Mouse (Mus musculus) c-Kit-positive CD71-positive TER-119-positive erythroid progenitor cells, embryonic 14.5 days (primary cell): Measurements from ENCODE around the gene Ccdc188.

Experiments used
- DNase-seq: peaks from one replicate; pipeline ENCODE4 v3.0.0-alpha.2; 2013; ENCODE audit warnings: low spot score

Ccdc188 gene

DNA sequence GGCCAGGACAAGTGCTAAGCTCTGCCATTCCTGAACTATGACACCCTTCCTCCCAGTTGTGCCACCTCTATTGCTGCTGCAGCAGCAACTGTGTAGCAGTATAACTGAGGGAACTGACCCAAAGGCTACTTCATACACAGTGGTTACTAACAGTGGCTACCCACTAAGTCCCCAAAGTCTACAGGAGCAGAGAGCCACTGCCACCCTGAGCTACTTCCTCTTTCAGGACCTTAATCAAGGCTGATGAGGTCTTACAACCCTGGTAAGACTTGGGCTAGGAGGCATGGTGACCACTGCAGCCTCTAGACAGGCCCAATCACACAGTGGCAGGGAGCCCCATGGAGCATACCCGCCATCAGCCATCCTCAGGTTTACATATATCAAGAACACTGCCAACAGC, 15.6 kb upstream of the Ccdc188 start:
- DNase-seq, result no peak

DNA sequence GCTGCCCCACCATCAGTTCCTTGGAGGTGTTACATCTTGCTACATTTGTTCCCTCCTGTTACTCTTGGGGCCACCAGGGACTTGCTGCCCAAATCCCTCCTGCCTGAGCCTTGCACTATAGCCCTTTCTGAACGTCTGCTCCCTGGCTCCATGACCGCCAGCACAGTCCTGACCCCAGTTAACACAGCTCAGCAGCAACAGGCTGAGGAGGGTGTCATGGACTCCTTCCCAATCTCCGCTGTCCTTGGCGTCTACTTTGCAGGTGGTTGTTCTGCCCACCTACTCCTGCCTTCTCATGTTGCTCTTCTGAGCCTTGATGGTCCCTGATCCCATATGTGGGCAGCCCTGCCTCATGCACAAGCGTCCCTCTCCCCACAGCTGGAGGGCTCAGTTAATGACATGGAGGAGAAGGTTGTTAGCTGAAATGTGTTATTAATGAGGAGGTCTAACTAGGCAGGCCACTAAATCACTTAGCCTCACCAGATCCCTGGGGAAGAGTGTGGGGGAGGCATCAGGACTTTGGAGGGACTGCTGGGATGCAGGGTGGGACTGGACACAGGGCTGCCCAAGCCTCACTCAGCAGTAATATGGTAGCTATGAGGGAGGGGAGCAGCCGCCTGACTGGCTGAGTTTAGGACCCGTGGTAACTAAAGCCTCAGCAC, 14.1 kb upstream of the Ccdc188 start:
- DNase-seq, result no peak

DNA sequence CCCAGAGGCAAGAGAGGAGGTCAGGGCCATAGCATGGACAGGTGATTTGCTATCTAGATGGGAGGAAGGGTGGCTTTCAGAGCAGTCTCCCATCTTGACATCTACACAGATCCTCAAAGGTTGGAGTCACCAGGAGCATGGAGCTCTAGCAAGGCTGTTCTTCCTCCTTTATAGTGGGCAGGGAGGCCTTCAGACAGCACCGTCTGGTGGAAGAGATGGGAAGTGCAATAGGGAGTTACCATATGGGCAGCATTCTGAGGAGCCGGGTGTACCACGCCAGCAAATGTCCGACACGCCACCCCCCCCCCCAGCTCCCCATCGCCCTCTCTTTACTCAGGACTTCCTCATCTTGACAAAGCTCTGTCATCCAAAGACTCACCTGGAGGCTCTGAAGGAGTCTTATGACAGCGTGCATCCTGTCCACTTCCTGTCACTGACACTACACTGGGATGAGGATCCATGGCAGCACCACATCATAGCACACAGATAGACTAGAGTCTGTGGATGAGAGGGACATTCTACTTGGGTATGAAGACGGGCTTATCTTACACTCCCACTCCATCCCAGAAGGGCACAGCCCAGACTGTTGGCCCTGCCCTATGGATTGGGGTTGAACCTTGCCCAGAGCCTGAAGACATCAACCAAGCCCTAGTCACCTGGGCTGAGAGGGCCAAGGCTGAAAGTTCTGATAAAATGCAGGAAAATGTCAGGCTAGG, 6.8 kb upstream of the Ccdc188 start:
- DNase-seq, result peak; percentile 42

DNA sequence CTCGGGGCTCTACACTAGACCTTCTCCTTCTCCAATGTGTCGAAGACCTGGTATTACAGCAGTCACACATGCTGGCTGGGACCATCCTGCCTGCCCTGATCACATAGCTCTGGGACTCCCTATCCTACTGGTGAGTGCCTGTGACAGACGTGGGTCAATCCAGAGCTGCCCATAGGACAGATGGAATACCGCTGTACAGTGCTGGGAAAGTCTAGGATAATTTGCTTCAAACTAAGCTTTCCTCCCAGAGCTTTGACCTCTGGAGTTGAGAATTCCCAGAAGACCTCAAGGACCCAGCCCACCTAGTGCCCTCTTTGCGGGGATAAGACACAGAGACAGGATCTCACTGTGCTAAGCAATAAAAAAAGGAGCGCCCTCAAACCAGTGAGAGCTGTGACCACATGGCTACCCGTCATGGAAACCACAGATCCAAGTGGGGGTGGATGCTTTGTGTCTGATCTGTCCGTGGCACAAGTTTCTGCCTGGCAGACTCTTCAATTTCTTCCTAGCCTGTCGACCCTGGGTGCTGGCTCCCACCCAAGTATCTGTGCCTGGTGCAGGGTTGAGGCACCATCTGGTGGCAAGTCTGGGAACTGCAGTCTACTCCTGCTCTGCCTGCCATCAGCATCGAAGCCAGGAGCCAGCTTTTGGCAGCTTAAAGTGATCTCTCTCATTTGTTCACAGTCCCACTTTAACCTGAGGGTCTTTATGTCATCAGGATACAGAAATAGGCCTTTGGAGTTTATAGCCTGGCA, 6.1 kb upstream of the Ccdc188 start:
- peak; percentile 58 for DNase-seq

DNA sequence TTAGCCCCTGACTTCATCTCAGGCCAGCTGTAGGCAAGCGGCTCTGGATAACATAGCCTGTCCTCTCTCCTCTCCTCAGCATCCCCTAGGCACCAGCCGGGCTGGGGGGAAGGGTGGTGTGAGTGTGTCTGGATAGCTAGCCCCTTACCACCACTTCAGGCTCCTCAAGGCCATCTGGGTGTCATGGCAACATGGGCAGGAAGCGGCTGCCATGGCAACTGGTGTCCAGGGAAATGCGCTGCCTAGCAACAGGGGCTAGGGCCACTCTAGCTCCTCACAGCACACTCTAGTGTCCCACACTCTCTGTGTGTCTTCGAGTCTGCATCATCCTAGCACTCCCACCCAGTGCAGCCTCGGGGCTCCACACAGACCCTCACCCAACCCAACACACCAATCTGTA, 4.0 kb upstream of the Ccdc188 start:
- no peak for DNase-seq

DNA sequence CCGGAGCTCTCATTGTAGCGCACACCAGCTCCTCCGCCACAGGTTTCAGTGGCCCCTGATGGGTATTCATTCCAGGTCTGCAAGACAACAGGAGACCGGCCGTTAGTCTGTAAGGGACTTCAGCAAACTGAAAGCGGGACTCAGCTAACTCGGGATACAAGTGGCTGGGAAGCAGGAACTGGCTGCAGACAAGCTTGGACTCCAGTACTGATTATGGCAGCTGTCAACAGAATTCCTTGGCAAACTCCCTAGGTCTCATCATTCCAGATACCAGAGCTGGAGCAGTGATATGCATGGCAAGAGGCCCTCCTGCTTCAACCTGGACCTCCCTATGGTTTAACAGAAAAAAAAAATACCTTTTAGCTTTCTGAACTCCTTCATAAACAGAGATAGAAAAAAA, 2.8 kb upstream of the Ccdc188 start:
- no peak for DNase-seq

DNA sequence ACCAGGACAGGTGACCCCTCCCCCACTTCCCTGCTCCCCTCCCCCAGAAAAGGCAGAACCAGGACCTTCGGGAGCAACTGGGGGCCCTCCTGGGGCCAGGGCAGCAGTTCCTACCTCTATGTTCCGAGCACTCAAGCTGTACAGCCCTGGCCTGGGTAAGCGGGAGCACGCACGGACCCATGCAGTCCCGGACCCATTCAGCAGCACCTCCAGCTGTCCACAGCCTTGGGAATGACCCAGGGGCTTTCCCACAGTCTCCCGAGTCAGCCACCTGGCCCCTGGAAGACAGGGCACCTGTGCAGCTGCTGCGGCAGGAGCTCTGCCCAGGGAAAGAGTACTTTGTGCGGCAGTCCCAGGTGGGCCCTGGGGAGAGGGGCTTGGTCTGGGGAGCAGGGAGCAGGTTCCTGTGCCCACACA, 909 bp downstream of the Ccdc188 start:
- no peak for DNase-seq

DNA sequence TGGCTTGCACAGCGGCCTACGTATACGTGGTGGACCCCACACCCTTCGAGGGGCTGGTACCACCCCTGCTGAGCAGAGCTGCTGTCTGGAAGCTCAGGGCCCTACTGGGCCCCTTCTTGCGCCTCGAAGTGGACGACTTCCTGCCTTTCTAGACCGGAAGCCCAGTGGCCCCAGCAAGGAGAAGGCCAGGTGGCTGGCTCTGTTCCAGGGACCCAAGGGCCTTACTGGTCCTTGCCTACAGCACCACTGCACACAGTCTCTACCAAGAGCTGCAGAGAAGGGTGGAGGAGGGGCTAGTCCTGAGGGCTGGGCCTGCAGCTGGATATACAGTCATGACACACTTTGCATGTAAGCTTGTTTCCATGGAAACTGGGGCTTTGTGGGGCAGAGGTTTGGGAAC, 2.3 kb downstream of the Ccdc188 start:
- DNase-seq, result no peak

DNA sequence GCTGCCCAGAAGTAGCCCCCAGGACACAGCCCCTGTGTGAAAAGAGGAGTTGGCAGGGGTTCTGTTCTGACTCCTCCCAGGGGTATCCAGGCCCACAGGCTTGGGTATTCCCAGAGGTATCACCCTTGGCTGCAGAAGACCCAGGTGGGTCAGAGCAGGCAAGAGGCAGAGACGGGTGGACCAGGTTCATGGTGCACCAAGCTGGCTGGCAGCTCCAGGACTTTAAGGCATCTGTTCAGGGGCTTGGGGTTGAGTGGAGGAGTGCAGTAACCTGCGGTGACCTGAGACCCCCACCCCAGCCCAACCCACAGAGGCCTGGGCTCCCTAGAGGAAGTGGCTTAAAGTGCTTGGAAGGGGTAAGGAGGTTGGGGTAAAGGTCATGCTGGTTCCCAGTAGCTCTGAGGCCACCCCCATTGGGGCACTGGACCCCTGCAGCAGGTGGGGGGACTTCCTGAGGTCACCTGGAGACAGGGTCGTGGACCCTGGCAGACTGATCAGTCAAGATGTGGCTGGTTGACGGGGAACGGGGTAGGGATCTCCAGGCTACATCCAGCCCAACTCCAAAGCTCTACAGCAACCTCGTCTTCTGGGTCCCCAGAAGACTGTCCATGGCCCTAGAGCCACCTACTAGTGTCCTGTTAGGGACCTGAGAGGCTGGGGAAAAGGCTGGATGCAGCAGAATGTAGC, 3.3 kb downstream of the Ccdc188 start:
- no peak for DNase-seq

DNA sequence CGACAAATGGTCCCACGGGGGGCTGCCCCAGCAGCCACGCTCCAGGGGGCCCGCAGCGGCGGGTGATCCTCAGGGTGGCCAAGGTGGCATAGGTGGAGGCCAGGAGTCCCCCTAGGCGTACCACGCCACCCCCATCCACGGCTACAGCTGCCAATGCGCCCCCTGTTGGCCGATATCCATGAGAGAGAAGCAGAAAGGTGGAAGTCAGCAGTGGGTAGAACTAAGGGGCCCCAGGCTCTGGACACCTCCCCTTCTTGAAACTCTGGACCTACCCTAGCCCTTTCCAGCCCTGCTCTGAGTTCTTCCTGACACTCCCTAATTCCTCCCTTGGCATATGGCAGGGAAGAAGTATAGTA, 3.8 kb downstream of the Ccdc188 start:
- DNase-seq, result no peak

DNA sequence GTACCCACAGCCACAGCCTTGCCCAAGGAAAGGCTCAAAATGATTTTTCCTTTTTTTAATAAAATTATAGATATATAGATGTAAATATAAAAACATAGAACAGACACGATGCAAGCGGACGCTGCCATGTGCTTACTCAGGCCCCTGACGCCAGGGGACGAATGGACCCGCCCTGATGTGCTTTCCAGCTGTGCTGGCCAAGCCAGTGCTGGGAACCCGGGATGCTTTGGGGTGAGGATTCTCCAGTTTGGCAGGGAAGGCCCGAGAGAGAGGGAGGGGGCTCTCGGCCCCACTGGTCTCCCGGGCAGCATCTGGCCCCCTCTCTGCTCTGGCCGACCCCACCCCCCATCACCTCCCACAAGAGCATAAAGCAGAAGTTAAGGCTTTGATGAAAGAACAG, 4.5 kb downstream of the Ccdc188 start:
- no peak for DNase-seq

DNA sequence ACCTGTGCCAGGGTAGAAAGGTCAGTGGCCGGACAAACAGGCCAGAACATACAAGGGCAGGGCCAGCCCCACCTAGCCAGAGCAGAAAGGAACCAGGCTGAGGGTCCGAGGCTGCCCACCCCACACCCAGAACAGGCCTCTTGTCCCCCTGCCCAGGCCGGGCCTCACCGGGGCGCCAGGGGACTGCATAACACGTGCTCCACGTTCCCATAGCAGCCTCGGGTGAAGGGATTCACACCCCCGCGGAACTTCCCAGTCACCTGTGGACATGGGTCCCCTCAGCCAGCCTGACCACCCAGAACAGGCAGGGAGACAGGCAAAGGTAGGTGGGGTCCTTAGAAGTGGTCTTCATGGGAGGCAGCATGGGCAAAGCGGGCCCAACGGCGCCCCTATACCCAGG, 9.5 kb downstream of the Ccdc188 start:
- DNase-seq, result no peak

DNA sequence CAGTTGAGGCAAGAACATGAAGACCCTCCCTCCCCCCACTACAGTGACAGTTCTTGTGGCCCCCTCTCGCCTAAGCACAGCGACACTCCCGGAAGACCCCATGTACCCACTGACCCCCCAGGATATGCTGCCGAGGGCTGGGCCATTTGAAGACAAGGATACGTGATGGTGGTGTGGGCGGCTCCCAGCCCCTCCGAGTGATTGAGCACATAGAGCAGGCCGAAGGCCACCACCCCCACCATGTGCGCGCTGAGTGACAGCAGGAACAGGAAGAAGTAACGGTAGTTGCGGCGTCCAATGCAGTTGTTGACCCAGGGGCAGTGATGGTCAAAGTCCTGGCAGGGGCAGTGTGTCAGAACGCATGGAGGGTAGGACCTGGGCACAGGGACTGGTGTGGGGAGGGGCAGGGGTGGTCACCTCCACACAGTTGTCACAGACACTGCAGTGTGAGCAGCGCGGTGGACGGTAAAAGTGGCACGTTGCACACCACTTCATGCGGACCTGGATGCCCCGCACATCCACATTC, 10.3 kb downstream of the Ccdc188 start:
- DNase-seq, result no peak

DNA sequence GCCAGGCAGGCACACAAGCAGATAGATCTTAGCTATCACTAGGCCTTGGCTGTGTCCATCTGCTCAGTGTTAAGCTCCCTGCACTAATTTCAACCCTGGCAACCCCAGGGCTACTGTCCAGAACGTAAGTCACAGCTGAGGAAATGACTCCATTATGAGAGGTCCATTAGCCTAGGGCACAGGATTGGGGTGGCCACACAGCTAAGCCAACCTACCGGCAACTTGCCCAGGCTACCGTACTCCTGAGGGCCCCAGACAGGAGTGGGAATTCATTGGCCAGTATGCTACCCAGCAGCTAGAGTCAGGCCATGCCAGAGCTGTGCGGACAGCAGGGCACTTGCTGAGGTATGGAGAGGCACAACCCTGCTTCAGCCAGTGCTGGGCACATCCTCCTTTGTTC, 11.2 kb downstream of the Ccdc188 start:
- no peak for DNase-seq

DNA sequence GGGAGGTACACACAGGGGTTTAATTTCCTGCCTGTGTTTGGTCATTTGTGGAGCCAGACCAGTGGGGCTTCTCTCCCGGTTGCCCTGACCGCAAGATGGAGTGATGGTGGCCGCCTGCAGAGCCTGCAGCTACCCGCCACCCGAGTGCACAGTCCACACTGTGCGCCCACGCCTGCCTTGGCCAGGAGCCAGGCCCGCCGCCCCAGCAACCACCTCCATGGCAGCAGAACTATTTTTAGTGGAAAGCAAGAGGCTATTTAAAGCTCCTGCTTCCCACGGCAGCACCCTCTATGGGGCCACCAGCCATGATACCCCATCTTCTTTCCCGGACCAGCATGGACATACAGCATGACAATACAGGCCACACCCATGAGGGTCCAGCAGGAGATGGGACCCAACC, 11.9 kb downstream of the Ccdc188 start:
- no peak for DNase-seq

DNA sequence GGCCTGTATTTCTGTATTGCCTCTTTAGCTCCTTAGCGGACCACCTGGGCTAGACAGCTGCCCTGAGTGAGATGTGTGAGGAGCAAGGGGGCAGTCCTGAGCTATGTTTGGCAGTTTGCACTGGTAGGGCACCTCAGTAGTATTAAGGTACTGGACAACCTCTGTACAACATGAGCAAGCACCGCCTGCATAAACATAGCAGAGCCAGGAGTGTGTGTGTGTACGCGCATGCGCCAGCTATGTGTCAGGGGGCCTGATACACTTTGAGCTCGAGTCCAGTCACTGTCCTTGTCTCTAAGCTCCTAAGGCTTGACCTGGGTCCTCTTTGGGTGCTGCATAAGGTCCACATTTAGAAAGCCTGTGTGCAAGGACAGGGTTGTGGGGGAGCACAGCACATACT, 12.9 kb downstream of the Ccdc188 start:
- DNase-seq, result no peak

DNA sequence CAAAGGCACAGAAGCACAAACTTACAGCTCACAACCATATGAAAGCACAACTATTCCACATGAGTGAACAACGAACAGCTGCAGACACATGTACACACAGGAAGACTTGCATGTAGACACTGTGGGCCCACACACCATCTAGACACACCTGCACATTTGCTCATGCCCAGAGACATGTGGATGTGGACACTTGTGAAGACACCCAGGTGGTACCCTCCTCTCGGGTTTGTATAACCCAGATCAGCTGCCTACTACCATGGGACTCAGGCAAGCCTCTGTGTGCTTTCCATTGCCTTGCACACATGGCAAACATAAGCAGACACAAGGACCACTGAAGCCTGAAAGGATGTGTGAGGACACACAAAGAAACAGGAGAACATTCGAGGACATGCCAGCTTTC, 13.4 kb downstream of the Ccdc188 start:
- no peak for DNase-seq

DNA sequence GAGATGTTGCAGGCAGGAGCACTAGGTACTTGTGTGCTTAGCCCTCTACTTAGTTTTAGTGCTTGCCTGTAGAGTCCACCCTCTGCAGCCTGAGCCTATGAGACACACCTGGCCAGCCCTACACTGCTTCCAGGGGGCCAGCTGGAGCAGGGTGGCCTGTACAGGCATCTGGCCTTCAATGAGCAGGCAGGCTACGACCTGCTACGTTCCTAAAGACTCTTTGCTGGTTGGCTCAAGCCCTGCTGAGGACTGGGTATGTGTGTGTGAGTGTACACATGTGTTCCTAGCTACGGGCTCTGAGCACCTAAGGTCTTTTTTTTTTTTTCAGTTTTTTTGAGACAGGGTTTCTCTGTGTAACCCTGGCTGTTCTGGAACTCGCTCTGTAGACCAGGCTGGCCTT, 13.8 kb downstream of the Ccdc188 start:
- DNase-seq, result no peak

DNA sequence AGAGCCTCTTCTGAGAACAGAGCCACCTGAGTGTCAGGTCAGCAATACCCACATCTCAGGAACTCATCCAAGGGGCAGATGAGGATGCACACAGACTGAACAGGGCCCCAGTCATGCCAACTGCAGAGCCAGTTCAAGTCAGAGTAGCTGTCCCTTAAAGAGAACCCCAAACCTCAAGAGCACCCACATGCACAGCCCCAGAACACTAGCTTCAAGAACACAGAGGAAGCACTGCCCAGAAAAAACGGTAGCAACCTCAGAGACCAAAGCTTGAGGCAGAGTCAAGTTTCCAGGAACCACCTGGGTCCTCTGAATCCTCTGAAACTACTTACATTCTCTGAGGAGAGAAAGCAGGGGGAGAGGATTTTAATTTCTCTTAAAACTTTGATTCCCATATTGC, 15.8 kb downstream of the Ccdc188 start:
- no peak for DNase-seq

DNA sequence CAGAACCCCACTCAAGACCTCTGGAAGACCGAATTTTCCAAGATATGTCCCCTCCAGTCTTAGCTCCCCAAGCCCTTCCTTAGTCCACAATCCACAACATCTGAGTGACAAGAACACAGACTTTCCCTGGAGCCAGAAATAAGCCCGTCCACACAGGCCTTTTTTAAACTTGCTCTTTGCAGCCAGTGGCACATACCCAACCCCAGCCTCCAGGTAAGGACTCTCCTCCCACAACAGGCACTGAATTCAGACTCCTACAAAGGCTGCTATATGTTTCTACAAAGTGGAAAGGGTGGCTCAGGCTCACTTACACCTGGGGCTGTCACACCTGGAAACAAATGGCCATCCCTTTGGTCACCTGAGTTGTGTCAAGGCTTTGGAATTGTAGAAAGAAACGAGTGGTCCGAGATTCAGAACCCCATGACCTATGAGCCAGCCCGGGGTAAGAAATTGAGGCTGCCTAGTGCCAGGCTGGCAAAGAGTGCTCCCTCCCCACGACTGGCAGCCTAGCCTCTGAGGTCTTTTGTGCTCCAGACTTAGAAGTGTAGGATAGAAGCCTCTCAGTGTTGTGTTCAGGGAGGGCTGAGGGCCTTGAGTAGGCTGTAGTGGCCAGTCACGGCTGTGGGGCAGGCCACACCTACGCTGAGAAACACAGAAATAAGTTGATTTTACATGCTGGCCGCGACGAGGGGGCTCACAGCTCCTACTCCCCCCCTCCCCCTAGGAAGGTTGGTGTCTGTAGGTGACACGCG, 16.4 kb downstream of the Ccdc188 start:
- DNase-seq, result no peak

DNA sequence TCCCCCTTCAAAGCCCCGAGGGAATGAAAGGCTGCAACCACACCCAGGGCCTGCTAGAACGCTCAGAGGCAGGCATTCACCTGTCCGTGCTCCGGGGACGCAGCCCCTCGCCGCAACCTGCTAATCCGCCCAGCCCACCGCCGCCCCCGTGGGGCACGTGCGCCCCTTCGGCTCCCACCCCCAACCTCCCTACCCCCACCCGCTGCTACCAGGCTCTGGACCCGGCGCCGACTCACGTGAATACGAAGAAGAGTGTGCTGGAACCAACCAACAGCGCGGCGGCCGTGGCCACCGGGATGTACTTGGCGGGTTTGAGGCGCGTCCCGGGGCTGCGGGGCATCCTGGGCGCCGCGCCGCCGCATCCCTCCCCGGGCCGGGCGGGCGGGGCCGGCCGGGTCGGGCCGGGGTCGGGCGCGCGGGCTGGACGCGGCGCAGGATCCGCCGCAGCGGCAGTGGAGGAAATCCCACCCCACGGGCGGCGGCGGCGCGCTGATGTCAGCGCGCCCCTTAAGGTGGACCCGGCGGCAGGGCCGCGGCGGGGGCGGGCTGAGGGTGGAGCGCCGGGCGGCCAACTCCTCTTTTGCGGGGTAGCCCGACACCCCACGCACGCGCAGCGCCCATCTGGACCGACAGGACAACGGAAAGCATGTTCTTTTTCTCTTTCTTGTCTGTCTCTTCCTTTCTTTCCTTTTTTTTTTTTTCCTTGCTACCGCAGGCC, 17.2 kb downstream of the Ccdc188 start, which contains the start of gene Zdhhc8:
Gene Zdhhc8 (minus strand): TSS at position 466 of the 718 bp plus-strand sequence.
- no peak for DNase-seq
